Mouse (Mus musculus) limb, embryonic 14.5 days (tissue): ENCODE measurements at regions not wholly inside any gene's neighbourhood (a gene's known extent, or its start where the extent isn't known, plus 50 kb on each side); places are given as distances from the start of the nearest gene placed in this dataset.

Experiments used
- ATAC-seq: fragments of 200-750 bp; cut with Nextera tagmentation; 2 replicates; pipeline ENCODE4 v1.8.0; 2017; ENCODE audit warnings: low read depth, moderate number of reproducible peaks, moderate TSS enrichment; ENCODE audit not compliant: low FRiP score
- DNase-seq: peaks from one replicate; pipeline ENCODE4 v3.0.0-alpha.2; 2015; ENCODE audit warnings: low spot score
- H3K27ac ChIP-seq: fragments of 300-500 bp; sonication (generic); replicated peaks from 2 replicates; pipeline ENCODE4 v1.5.1; 2014; ENCODE audit warnings: low read depth, mild to moderate bottlenecking, low read length, moderate library complexity, mixed read lengths
- H3K27me3 ChIP-seq: fragments of 300-500 bp; sonication (generic); 2 replicates; pipeline ENCODE4 v1.6.1; 2014; ENCODE audit warnings: low read length, mixed read lengths; ENCODE audit not compliant: control insufficient read depth, insufficient read depth
- H3K36me3 ChIP-seq: fragments of 300-500 bp; sonication (generic); 2 replicates; pipeline ENCODE4 v1.6.1; 2014; ENCODE audit warnings: mild to moderate bottlenecking, low read length, moderate library complexity, mixed read lengths; ENCODE audit not compliant: control insufficient read depth, insufficient read depth
- H3K4me1 ChIP-seq: fragments of 300-500 bp; sonication (generic); 2 replicates; pipeline ENCODE4 v1.6.1; 2014; ENCODE audit warnings: antibody characterized with exemption, low read length, mixed read lengths; ENCODE audit not compliant: control insufficient read depth, insufficient read depth
- H3K4me2 ChIP-seq: fragments of 300-500 bp; sonication (generic); replicated peaks from 2 replicates; pipeline ENCODE4 v1.6.1; 2014; ENCODE audit warnings: low read depth, mild to moderate bottlenecking, low read length, moderate library complexity; ENCODE audit not compliant: severe bottlenecking
- H3K4me3 ChIP-seq: fragments of 300-500 bp; sonication (generic); replicated peaks from 2 replicates; pipeline ENCODE4 v1.5.1; 2014; ENCODE audit warnings: low read length
- H3K9ac ChIP-seq: fragments of 300-500 bp; sonication (generic); 2 replicates; pipeline ENCODE4 v1.6.1; 2014; ENCODE audit warnings: mild to moderate bottlenecking, low read depth, low read length, moderate library complexity; ENCODE audit not compliant: severe bottlenecking
- H3K9me3 ChIP-seq: fragments of 300-500 bp; sonication (generic); 2 replicates; pipeline ENCODE4 v1.6.1; 2016; ENCODE audit warnings: low read length; ENCODE audit not compliant: control insufficient read depth
- POLR2A ChIP-seq: fragments of 200-500 bp; IDR thresholded peaks from 2 replicates; pipeline ENCODE4 v1.8.0; 2012; ENCODE audit warnings: inconsistent platforms, mild to moderate bottlenecking, moderate library complexity, borderline replicate concordance; ENCODE audit not compliant: insufficient read depth, insufficient read length; ENCODE audit errors: extremely low read depth
- WGBS: fragments of 180-500 bp; shearing (Covaris S2); extraction: QIAGEN DNeasy Blood & Tissue Kit; methylation state at CpG from one replicate; pipeline ENCODE4 v1.1.7; 2014; 5-methylcytosine and 5-hydroxymethylcytosine counted together

- H3K4me3 ChIP-seq, result no peak overlapping the region
- no peak for ATAC-seq
- no peak overlapping the region for H3K4me2 ChIP-seq
- no peak for DNase-seq
- H3K36me3 ChIP-seq, result no peaks in the 10 kb centered on the region
- H3K27ac ChIP-seq, result no peak overlapping the region
- no peaks in the 10 kb centered on the region for H3K27me3 ChIP-seq
- peaks cover 5% of the 10 kb centered on the region; the same call in 1 of the 2 replicates for H3K4me1 ChIP-seq
- 66% methylated on average over 15 of the region's 15 CpGs for WGBS
- no peak overlapping the region for H3K9ac ChIP-seq
- TF ChIP-seq POLR2A, result no peak
- H3K9me3 ChIP-seq, result no peaks in the 10 kb centered on the region
Measured at GRCm38 (mm10) chr13:30080705-30081474, 55.4 kb upstream of the Mboat1 start.

GRCm38 (mm10) chr13:30074517-30075064 is 61.7 kb upstream of the Mboat1 start:
- no peak for ATAC-seq
- WGBS, result 84% methylated on average over 2 of the region's 2 CpGs
- no peak overlapping the region for H3K4me3 ChIP-seq
- no peak overlapping the region for H3K9ac ChIP-seq
- TF ChIP-seq POLR2A, result no peak
- no peaks in the 10 kb centered on the region for H3K36me3 ChIP-seq
- no peaks in the 10 kb centered on the region for H3K9me3 ChIP-seq
- no peak overlapping the region for H3K4me2 ChIP-seq
- H3K27ac ChIP-seq, result no peak overlapping the region
- H3K4me1 ChIP-seq, result no peaks in the 10 kb centered on the region
- H3K27me3 ChIP-seq, result no peaks in the 10 kb centered on the region
- DNase-seq, result no peak

- 84% methylated on average over 3 of the region's 3 CpGs for WGBS
- Histone ChIP-seq H3K27me3 (no peaks in the 10 kb centered on the region), H3K36me3 (no peaks in the 10 kb centered on the region), H3K9me3 (no peaks in the 10 kb centered on the region), H3K4me2 (no peak overlapping the region), H3K4me3 (no peak overlapping the region), H3K9ac (no peak overlapping the region), H3K4me1 (no peaks in the 10 kb centered on the region), H3K27ac (no peak overlapping the region)
- TF ChIP-seq POLR2A, result no peak
- DNase-seq (no peak), ATAC-seq (no peak)
Measured at GRCm38 (mm10) chr13:30074069-30074468, 62.2 kb upstream of the Mboat1 start.

- no peaks in the 10 kb centered on the region for H3K4me1 ChIP-seq
- no peak for TF ChIP-seq POLR2A
Measured at GRCm38 (mm10) chr13:30069397-30069796, 66.9 kb upstream of the Mboat1 start.

GRCm38 (mm10) chr13:30067581-30068375 is 68.5 kb upstream of the Mboat1 start:
- Histone ChIP-seq H3K9ac (no peak overlapping the region), H3K4me2 (no peak overlapping the region), H3K27ac (no peak overlapping the region), H3K36me3 (no peaks in the 10 kb centered on the region), H3K9me3 (no peaks in the 10 kb centered on the region), H3K4me1 (no peaks in the 10 kb centered on the region), H3K4me3 (no peak overlapping the region), H3K27me3 (no peaks in the 10 kb centered on the region)
- WGBS, result 53% methylated on average over 6 of the region's 6 CpGs
- TF ChIP-seq POLR2A, result no peak
- DNase-seq, result no peak
- no peak for ATAC-seq

More at GRCm38 (mm10) chr13:30069397-30069796, 66.9 kb upstream of the Mboat1 start:
- Histone ChIP-seq H3K9me3 (no peaks in the 10 kb centered on the region), H3K27ac (no peak overlapping the region), H3K36me3 (no peaks in the 10 kb centered on the region), H3K27me3 (no peaks in the 10 kb centered on the region), H3K4me2 (no peak overlapping the region), H3K9ac (no peak overlapping the region), H3K4me3 (no peak overlapping the region)
- DNase-seq (no peak), ATAC-seq (no peak)
- 59% methylated on average over 2 of the region's 2 CpGs for WGBS
